Mouse (Mus musculus): ENCODE results near the gene Casz1.

- TF ChIP-seq GATA1 (IDR thresholded peaks at IDR 0.05; ENCODE audit: low read length) = no peak
- TF ChIP-seq TAL1 (IDR thresholded peaks at IDR 0.05; ENCODE audit: low read length) = no peak
Measured at GRCm38 (mm10) chr4:148912826-148913590, 108.8 kb downstream of the Casz1 start.
